Mouse (Mus musculus) embryonic fibroblast, embryonic 13.5 days (primary cell): ENCODE results near the gene Atp5h.

Source experiments
- CTCF ChIP-seq: IDR thresholded peaks from 2 replicates; pipeline ENCODE4 v1.5.1; 2011; ENCODE audit warnings: mild to moderate bottlenecking, control low read depth, low read length, moderate library complexity, borderline replicate concordance; ENCODE audit not compliant: insufficient read depth
- POLR2A ChIP-seq: IDR thresholded peaks from 2 replicates; pipeline ENCODE4 v1.6.1; 2011; ENCODE audit warnings: low read depth, mild to moderate bottlenecking, control low read depth, low read length, moderate library complexity

DNA sequence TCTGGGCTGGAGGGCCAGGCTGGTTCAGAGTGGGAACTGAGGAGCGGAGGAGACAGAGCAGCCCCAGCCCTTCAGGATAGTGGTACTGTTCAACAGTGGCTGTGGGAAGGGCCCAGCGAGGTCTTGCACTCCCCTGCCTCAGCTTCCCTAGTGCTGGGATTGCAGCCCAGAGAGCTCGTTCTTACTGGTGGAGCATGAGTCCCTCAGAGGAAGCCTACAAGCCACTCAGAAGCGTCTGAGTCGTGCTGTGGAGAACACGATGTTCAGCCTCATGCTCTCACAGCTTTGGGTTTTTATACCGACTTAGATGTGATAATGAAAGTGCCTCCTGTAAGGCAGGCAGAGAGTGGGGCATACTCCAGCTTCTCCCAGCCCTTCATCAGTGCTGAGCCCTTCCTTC lies 4.9 kb upstream of the Atp5h start:
- no peak for TF ChIP-seq CTCF
- TF ChIP-seq POLR2A, result no peak
